Mouse (Mus musculus): Measurements from ENCODE around the gene 1810037I17Rik.
A peak's percentile ranks its signal among the peaks of the same experiment; 100 is the strongest.

1810037I17Rik gene

DNA sequence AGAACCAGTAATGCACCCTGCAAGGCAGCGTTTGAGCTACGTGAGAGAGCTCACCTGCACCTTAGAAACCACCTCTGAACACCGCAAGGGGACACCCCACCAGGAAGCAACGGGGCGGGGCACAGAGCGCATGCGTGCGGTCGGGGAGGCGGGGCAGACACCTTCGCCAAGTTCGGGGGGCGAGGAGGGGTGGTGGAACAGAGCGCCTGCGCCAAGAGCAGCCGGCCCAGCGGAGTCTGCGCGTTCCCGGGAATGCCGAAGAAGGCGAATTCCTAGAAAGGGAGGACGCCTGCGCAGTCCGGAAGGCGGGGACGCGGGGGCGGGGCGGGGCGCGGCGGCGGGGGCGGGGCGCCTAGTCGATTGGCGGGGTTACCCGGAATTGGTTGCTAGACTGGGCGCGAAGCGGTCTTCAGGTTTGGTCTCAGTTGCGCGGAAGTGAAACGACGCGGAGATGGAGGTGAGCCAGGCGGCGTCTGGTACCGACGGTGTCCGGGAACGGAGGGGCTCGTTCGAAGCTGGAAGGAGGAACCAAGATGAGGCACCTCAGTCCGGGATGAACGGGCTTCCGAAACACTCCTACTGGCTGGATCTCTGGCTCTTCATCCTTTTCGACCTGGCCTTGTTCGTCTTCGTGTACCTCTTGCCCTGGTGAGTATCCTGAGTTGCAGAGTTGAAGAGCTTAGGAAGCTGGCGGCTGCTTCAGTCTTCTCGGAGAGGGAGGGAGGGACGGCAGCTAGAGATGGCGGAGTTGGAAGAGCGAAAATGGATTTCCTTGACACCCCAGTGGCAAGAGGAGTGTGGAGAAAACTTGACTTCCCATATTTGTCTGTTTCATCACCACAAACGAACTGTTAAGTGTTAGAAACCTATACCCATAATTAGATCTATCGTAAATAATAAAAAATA, at the start of gene 1810037I17Rik:
Gene 1810037I17Rik (plus strand): TSS at position 195 of the 906 bp plus-strand sequence.
- Histone ChIP-seq H3K4me1 (replicated peaks; ENCODE audit: low read depth, low read length) (peaks cover 51% of the 10 kb centered on the region), H3K4me3 (replicated peaks; ENCODE audit: low read length) (peak within 1 kb of the TSS; percentile 87), H3K36me3 (ENCODE audit: insufficient read depth, low read length) (peaks cover 19% of the 10 kb centered on the region), H3K9me3 (ENCODE audit: low read length) (no peaks in the 10 kb centered on the region), H3K27me3 (ENCODE audit: insufficient read depth, low read length) (no peaks in the 10 kb centered on the region)
- no peak for TF ChIP-seq CTCF (conservative IDR thresholded peaks at IDR 0.05; ENCODE audit: low read length)
- TF ChIP-seq POU5F1 (IDR thresholded peaks at IDR 0.05; ENCODE audit: borderline replicate concordance, low read length), result no peak
- no peak for TF ChIP-seq NANOG (IDR thresholded peaks at IDR 0.05; ENCODE audit: borderline replicate concordance, low read length)

DNA sequence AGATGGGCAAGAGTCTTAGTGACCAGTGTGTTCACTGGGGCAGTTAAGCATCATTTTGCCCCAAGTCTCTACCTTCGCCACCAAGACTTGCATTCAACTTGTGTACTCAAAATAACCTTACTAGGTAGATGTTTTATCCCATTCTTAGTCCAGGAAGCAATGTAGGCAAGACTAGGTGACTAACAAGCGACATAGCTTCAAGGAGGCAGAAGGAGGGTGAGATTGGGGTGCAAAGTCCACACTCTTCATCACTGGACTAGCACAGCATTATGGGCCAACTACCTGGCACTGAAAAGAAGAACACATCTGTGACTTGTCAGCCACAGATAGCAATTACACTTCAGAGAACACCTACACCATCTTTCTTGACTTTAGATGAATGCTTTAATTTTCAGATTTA, 47.1 kb upstream of the 1810037I17Rik start:
- H3K4me3 ChIP-seq (replicated peaks; ENCODE audit: low read length), result no peak overlapping the region
- H3K36me3 ChIP-seq (ENCODE audit: insufficient read depth, low read length), result no peaks in the 10 kb centered on the region
- H3K27me3 ChIP-seq (ENCODE audit: insufficient read depth, low read length), result no peaks in the 10 kb centered on the region
- no peak for TF ChIP-seq NANOG (IDR thresholded peaks at IDR 0.05; ENCODE audit: borderline replicate concordance, low read length)
- TF ChIP-seq CTCF (conservative IDR thresholded peaks at IDR 0.05; ENCODE audit: low read length), result no peak
- no peak for TF ChIP-seq POU5F1 (IDR thresholded peaks at IDR 0.05; ENCODE audit: borderline replicate concordance, low read length)
- H3K9me3 ChIP-seq (ENCODE audit: low read length), result no peaks in the 10 kb centered on the region
- 0 out of 2 replicates have a peak, but pooled peaks cover 3% of the 10 kb centered on the region for H3K4me1 ChIP-seq (replicated peaks; ENCODE audit: low read depth, low read length)

DNA sequence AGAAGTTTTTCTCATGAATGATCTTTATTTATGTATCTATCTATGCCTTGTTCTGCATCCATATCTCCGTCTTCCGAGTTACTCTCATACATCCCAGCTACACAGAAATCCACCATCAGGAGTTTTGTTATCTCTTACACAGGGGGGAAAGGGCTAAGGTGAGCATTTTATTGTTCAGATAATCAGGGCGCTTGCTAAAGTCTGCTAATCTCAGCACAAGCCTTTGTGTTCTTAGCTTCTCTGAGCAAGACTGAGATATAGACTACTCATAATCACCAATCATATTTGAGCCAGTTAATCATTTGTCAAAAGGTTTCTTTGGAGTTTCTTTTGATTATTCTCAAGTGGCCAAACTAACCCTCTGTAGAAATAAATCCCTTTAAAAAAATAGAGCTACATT, 46.5 kb upstream of the 1810037I17Rik start:
- H3K36me3 ChIP-seq (ENCODE audit: insufficient read depth, low read length), result no peaks in the 10 kb centered on the region
- TF ChIP-seq POU5F1 (IDR thresholded peaks at IDR 0.05; ENCODE audit: borderline replicate concordance, low read length), result no peak
- no peak for TF ChIP-seq NANOG (IDR thresholded peaks at IDR 0.05; ENCODE audit: borderline replicate concordance, low read length)
- no peak for TF ChIP-seq CTCF (conservative IDR thresholded peaks at IDR 0.05; ENCODE audit: low read length)
- H3K27me3 ChIP-seq (ENCODE audit: insufficient read depth, low read length), result no peaks in the 10 kb centered on the region
- no peaks in the 10 kb centered on the region for H3K9me3 ChIP-seq (ENCODE audit: low read length)
- H3K4me3 ChIP-seq (replicated peaks; ENCODE audit: low read length), result no peak overlapping the region
- 0 out of 2 replicates have a peak, but pooled peaks cover 3% of the 10 kb centered on the region for H3K4me1 ChIP-seq (replicated peaks; ENCODE audit: low read depth, low read length)

DNA sequence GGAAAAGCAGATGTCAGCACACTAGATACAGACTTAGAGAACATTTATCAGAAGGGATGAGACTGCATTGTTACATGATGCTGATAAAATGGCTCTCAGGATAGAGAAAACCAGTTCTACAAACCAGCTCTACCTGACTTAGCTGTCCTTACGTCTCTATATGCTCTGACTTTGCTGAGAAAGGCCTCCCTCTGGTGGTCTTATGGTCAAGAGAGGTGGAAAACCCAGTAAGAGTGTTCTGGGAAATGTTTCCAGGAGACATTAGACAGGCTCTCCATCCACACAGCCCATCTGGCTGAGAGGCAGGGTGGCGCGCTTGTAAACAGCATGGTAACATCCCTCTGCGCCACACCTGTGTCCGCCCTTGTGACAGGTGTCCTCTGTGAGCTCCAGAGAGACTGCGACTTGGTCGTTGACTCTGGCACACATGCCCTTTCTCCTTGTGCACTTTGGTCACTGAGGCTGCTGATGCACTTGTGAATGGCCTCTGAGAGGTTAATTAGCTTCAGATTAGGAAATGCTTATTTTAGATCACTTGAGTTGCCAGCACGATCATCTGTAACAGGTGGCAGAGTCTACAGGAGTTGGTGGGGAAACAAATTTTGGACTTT, 45.2 kb upstream of the 1810037I17Rik start:
- TF ChIP-seq NANOG (IDR thresholded peaks at IDR 0.05; ENCODE audit: borderline replicate concordance, low read length), result no peak
- TF ChIP-seq POU5F1 (IDR thresholded peaks at IDR 0.05; ENCODE audit: borderline replicate concordance, low read length), result no peak
- TF ChIP-seq CTCF (conservative IDR thresholded peaks at IDR 0.05; ENCODE audit: low read length), result peak; percentile 10; the same call in 1 of the 2 replicates
- Histone ChIP-seq H3K36me3 (ENCODE audit: insufficient read depth, low read length) (no peaks in the 10 kb centered on the region), H3K4me1 (replicated peaks; ENCODE audit: low read depth, low read length) (0 out of 2 replicates have a peak, but pooled peaks cover 3% of the 10 kb centered on the region), H3K27me3 (ENCODE audit: insufficient read depth, low read length) (no peaks in the 10 kb centered on the region), H3K4me3 (replicated peaks; ENCODE audit: low read length) (no peak overlapping the region), H3K9me3 (ENCODE audit: low read length) (no peaks in the 10 kb centered on the region)

DNA sequence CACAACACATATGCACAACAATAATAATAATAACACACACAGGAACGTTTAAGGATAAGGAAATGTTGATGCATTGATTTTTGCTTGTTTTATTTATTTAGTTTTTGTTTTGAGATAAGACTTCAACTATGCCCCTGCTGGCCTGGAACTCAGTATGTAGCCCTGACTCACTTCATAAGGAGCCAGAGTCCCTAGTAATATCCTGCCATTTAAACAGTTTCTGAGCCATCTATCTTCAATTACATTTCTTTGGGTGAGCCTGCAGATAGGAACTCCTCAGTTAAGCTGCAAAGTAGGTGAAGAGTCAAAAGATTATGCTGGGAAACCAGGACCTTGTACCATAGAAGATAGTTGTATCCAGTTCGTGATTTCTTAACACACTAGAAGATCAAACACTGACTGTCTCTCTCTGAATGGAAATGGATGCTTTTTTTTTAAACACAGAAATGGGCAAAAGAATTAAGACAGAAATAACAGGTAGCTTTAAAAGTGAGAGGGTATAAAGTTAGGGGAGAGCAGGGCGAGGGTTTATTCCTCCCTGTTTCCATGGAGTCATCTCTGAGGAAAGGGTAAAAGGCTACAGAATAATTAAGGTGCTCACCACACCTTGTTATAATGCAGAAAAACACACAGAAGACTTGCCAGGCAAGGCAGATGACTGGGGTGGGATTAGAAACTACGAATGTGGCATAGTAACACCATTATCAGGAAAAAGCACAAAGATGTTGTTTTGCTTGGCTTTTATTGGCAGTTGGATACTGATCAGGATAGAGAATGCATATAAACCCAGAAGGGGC, 36.3 kb upstream of the 1810037I17Rik start:
- TF ChIP-seq POU5F1 (IDR thresholded peaks at IDR 0.05; ENCODE audit: borderline replicate concordance, low read length) (no peak), CTCF (conservative IDR thresholded peaks at IDR 0.05; ENCODE audit: low read length) (no peak), NANOG (IDR thresholded peaks at IDR 0.05; ENCODE audit: borderline replicate concordance, low read length) (no peak)
- Histone ChIP-seq H3K36me3 (ENCODE audit: insufficient read depth, low read length) (no peaks in the 10 kb centered on the region), H3K4me3 (replicated peaks; ENCODE audit: low read length) (no peak overlapping the region), H3K27me3 (ENCODE audit: insufficient read depth, low read length) (no peaks in the 10 kb centered on the region), H3K9me3 (ENCODE audit: low read length) (no peaks in the 10 kb centered on the region), H3K4me1 (replicated peaks; ENCODE audit: low read depth, low read length) (no peaks in the 10 kb centered on the region)

DNA sequence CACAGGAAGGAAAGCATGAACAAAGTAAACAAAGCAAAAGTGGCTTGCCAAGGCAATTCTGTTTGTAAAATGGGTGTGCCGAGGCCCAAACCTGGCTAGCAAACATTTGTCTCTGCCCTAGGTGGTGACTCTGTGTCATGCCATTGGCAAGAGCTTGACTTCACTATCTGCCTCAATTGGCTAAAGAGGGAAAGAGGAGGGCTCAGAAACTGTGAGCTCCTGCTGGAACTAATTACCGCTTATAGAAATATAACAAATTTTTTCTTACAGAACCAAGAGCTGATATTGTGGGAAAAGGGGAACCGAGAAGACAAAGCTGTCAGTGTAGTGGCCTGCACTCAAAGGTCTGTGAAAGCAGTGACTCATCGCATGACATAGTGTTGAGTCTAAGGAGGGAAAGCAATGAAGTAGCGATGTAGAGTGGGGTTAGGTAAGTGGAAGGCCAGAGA, 35.6 kb upstream of the 1810037I17Rik start:
- Histone ChIP-seq H3K36me3 (ENCODE audit: insufficient read depth, low read length) (no peaks in the 10 kb centered on the region), H3K27me3 (ENCODE audit: insufficient read depth, low read length) (no peaks in the 10 kb centered on the region), H3K4me3 (replicated peaks; ENCODE audit: low read length) (no peak overlapping the region), H3K9me3 (ENCODE audit: low read length) (no peaks in the 10 kb centered on the region), H3K4me1 (replicated peaks; ENCODE audit: low read depth, low read length) (no peaks in the 10 kb centered on the region)
- TF ChIP-seq NANOG (IDR thresholded peaks at IDR 0.05; ENCODE audit: borderline replicate concordance, low read length) (no peak), CTCF (conservative IDR thresholded peaks at IDR 0.05; ENCODE audit: low read length) (no peak)

DNA sequence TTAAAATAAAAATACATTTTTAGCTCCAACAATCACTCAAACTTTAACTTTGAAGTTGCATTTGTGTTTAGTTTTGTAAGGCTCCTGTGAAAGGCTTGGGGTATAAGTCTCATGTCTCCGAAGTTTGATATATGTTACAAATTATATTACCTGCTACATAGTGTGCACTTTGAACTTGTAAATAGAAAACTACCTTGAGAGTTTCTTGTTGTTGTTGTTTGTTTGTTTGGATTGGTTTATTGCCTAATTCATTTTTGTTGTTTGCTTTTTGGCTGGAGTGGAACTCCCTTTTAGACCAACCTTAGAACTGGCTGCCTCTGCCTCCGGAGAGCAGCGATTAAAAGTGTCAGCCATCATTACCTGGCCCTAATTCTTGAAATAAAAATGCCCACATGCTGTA, 29.2 kb upstream of the 1810037I17Rik start, which contains the start of gene Fabp2:
Gene Fabp2 (plus strand): TSS at position 301 of the 400 bp plus-strand sequence.
- Histone ChIP-seq H3K4me1 (replicated peaks; ENCODE audit: low read depth, low read length) (no peaks in the 10 kb centered on the region), H3K27me3 (ENCODE audit: insufficient read depth, low read length) (no peaks in the 10 kb centered on the region)
- TF ChIP-seq POU5F1 (IDR thresholded peaks at IDR 0.05; ENCODE audit: borderline replicate concordance, low read length) (no peak), NANOG (IDR thresholded peaks at IDR 0.05; ENCODE audit: borderline replicate concordance, low read length) (no peak), CTCF (conservative IDR thresholded peaks at IDR 0.05; ENCODE audit: low read length) (no peak)

More for the DNA sequence above, 29.2 kb upstream of the 1810037I17Rik start, which contains the start of gene Fabp2:
- Histone ChIP-seq H3K9me3 (ENCODE audit: low read length) (no peaks in the 10 kb centered on the region), H3K4me3 (replicated peaks; ENCODE audit: low read length) (no peak within 1 kb of the TSS), H3K36me3 (ENCODE audit: insufficient read depth, low read length) (no peaks in the 10 kb centered on the region)

Data from E14TG2a.4 (cell line).